Mouse (Mus musculus) midbrain, embryonic 14.5 days (tissue): Measurements from ENCODE around the gene Armc2. TPM values are rescaled to one million over a fixed set of nuclear protein-coding genes. Genes with fewer than 3 reads are reported as not detected.

ENCODE experiments used
- ATAC-seq: fragments of 200-750 bp; cut with Nextera tagmentation; 2 replicates; pipeline ENCODE4 v1.8.0; 2017; ENCODE audit warnings: moderate number of reproducible peaks, moderate library complexity; ENCODE audit not compliant: low FRiP score, low TSS enrichment
- DNase-seq: peaks from one replicate; pipeline ENCODE4 v3.0.0-alpha.2; 2015
- H3K27ac ChIP-seq: fragments of 300-500 bp; sonication (generic); replicated peaks from 2 replicates; pipeline ENCODE4 v1.5.1; 2014; ENCODE audit warnings: mild to moderate bottlenecking, low read depth, low read length, moderate library complexity
- H3K27me3 ChIP-seq: fragments of 300-500 bp; sonication (generic); 2 replicates; pipeline ENCODE4 v1.6.1; 2014; ENCODE audit warnings: low read length, control low read depth, mixed read lengths; ENCODE audit not compliant: control insufficient read depth, insufficient read depth
- H3K36me3 ChIP-seq: fragments of 300-500 bp; sonication (generic); 2 replicates; pipeline ENCODE4 v1.6.1; 2014; ENCODE audit warnings: low read length, control low read depth; ENCODE audit not compliant: control insufficient read depth, insufficient read depth
- H3K4me1 ChIP-seq: fragments of 300-500 bp; sonication (generic); 2 replicates; pipeline ENCODE4 v1.6.1; 2014; ENCODE audit warnings: mild to moderate bottlenecking, antibody characterized with exemption, low read length, control low read depth; ENCODE audit not compliant: control insufficient read depth, insufficient read depth
- H3K4me2 ChIP-seq: fragments of 300-500 bp; sonication (generic); 2 replicates; pipeline ENCODE4 v1.6.1; 2014; ENCODE audit warnings: mild to moderate bottlenecking, low read length, moderate library complexity
- H3K4me3 ChIP-seq: fragments of 300-500 bp; sonication (generic); replicated peaks from 2 replicates; pipeline ENCODE4 v1.5.1; 2014; ENCODE audit warnings: low read depth, low read length
- H3K9ac ChIP-seq: fragments of 300-500 bp; sonication (generic); replicated peaks from 2 replicates; pipeline ENCODE4 v1.6.1; 2014; ENCODE audit warnings: mild to moderate bottlenecking, low read length, moderate library complexity
- H3K9me3 ChIP-seq: fragments of 300-500 bp; sonication (generic); 2 replicates; pipeline ENCODE4 v1.6.1; 2016; ENCODE audit warnings: low read length, control low read depth, mixed read lengths; ENCODE audit not compliant: control insufficient read depth
- WGBS: fragments of 180-500 bp; shearing (Covaris S2); extraction: QIAGEN DNeasy Blood & Tissue Kit; methylation state at CpG from one replicate; pipeline ENCODE4 v1.1.7; 2014; 5-methylcytosine and 5-hydroxymethylcytosine counted together
- polyA plus RNA-seq: library from polyadenylated mRNA; unstranded; fragments of >200 nt; fragmentation: Nextera tagmentation; extraction: Ambion mirVana; gene quantifications from 2 replicates; pipeline ENCODE4 v1.2.1, GENCODE M21; 2014

Gene Armc2
- 11.2 and 11.5 TPM in 2 replicates for polyA plus RNA-seq

GRCm38 (mm10) chr10:42018016-42018949 lies at the start of gene Armc2:
Gene Armc2, minus strand, starts transcription at chr10:42018442.
- H3K4me1 ChIP-seq: peaks cover 4% of the 10 kb centered on the region; the same call in 1 of the 2 replicates
- 3% methylated on average over 58 of the region's 58 CpGs for WGBS
- peak; percentile 89 for DNase-seq
- peak within 1 kb of the TSS; percentile 64 for H3K4me3 ChIP-seq
- 0 out of 2 replicates have a peak, but pooled peaks cover 5% of the 10 kb centered on the region for H3K27me3 ChIP-seq
- peak; percentile 96 for ATAC-seq
- H3K9ac ChIP-seq: peak within 1 kb of the TSS; percentile 68
- no peaks in the 10 kb centered on the region for H3K9me3 ChIP-seq
- no peaks in the 10 kb centered on the region for H3K36me3 ChIP-seq
- no peak within 1 kb of the TSS for H3K27ac ChIP-seq
- peak within 1 kb of the TSS; percentile 78 for H3K4me2 ChIP-seq

GRCm38 (mm10) chr10:42064446-42064845 lies 46.2 kb upstream of the Armc2 start:
- Histone ChIP-seq H3K9ac (no peak overlapping the region), H3K4me1 (no peaks in the 10 kb centered on the region), H3K27ac (no peak overlapping the region), H3K4me2 (no peak overlapping the region), H3K36me3 (no peaks in the 10 kb centered on the region), H3K4me3 (no peak overlapping the region), H3K27me3 (no peaks in the 10 kb centered on the region), H3K9me3 (no peaks in the 10 kb centered on the region)
- ATAC-seq (no peak), DNase-seq (no peak)
- WGBS: 50% methylated on average over 5 of the region's 5 CpGs

GRCm38 (mm10) chr10:42059522-42059921 lies 41.3 kb upstream of the Armc2 start:
- Histone ChIP-seq H3K9ac (no peak overlapping the region), H3K27me3 (no peaks in the 10 kb centered on the region), H3K4me3 (no peak overlapping the region), H3K9me3 (no peaks in the 10 kb centered on the region), H3K36me3 (no peaks in the 10 kb centered on the region), H3K4me1 (no peaks in the 10 kb centered on the region), H3K27ac (no peak overlapping the region), H3K4me2 (no peak overlapping the region)
- ATAC-seq: no peak
- 97% methylated on average over 8 of the region's 8 CpGs for WGBS
- no peak for DNase-seq

GRCm38 (mm10) chr10:42057746-42058145 lies 39.5 kb upstream of the Armc2 start:
- H3K9me3 ChIP-seq: no peaks in the 10 kb centered on the region
- no peak overlapping the region for H3K4me2 ChIP-seq
- no peaks in the 10 kb centered on the region for H3K27me3 ChIP-seq
- H3K4me3 ChIP-seq: no peak overlapping the region
- H3K36me3 ChIP-seq: no peaks in the 10 kb centered on the region
- no peak for ATAC-seq
- H3K9ac ChIP-seq: no peak overlapping the region
- DNase-seq: no peak
- H3K27ac ChIP-seq: no peak overlapping the region
- WGBS: 83% methylated on average over 12 of the region's 12 CpGs
- H3K4me1 ChIP-seq: no peaks in the 10 kb centered on the region

GRCm38 (mm10) chr10:42057231-42057601 lies 39.0 kb upstream of the Armc2 start:
- H3K4me2 ChIP-seq: no peak overlapping the region
- H3K27me3 ChIP-seq: no peaks in the 10 kb centered on the region
- H3K36me3 ChIP-seq: no peaks in the 10 kb centered on the region
- H3K27ac ChIP-seq: no peak overlapping the region
- no peak overlapping the region for H3K9ac ChIP-seq
- WGBS: 70% methylated on average over 11 of the region's 11 CpGs
- no peaks in the 10 kb centered on the region for H3K4me1 ChIP-seq
- no peak for ATAC-seq
- no peak for DNase-seq
- no peaks in the 10 kb centered on the region for H3K9me3 ChIP-seq
- no peak overlapping the region for H3K4me3 ChIP-seq

GRCm38 (mm10) chr10:42056486-42057230 lies 38.4 kb upstream of the Armc2 start:
- no peaks in the 10 kb centered on the region for H3K27me3 ChIP-seq
- H3K27ac ChIP-seq: no peak overlapping the region
- WGBS: 91% methylated on average over 18 of the region's 18 CpGs
- H3K4me1 ChIP-seq: no peaks in the 10 kb centered on the region
- H3K36me3 ChIP-seq: no peaks in the 10 kb centered on the region
- no peak for ATAC-seq
- H3K9ac ChIP-seq: no peak overlapping the region
- no peak overlapping the region for H3K4me2 ChIP-seq
- H3K4me3 ChIP-seq: no peak overlapping the region
- H3K9me3 ChIP-seq: no peaks in the 10 kb centered on the region
- no peak for DNase-seq

- Histone ChIP-seq H3K9ac (no peak overlapping the region), H3K4me2 (peak overlapping the region; percentile 19; the same call in 1 of the 2 replicates), H3K4me1 (no peaks in the 10 kb centered on the region), H3K9me3 (no peaks in the 10 kb centered on the region), H3K27ac (no peak overlapping the region), H3K36me3 (no peaks in the 10 kb centered on the region), H3K4me3 (no peak overlapping the region), H3K27me3 (no peaks in the 10 kb centered on the region)
- ATAC-seq: peak; percentile 64; the same call in 1 of the 2 replicates
- no peak for DNase-seq
- WGBS: 66% methylated on average over 28 of the region's 29 CpGs
Measured at GRCm38 (mm10) chr10:42055224-42056165, 37.3 kb upstream of the Armc2 start.

GRCm38 (mm10) chr10:42051069-42051468 lies 32.8 kb upstream of the Armc2 start:
- no peak for ATAC-seq
- Histone ChIP-seq H3K4me1 (no peaks in the 10 kb centered on the region), H3K4me2 (no peak overlapping the region), H3K4me3 (no peak overlapping the region), H3K27ac (no peak overlapping the region), H3K9ac (no peak overlapping the region), H3K36me3 (no peaks in the 10 kb centered on the region), H3K27me3 (no peaks in the 10 kb centered on the region), H3K9me3 (no peaks in the 10 kb centered on the region)
- no peak for DNase-seq
- 86% methylated on average over 6 of the region's 6 CpGs for WGBS
